Mouse (Mus musculus) heart, embryonic 15.5 days (tissue): Measurements from ENCODE around the gene Crisp4. TPM values are rescaled to one million over a fixed set of nuclear protein-coding genes. Genes with fewer than 3 reads are reported as not detected.
A peak's percentile ranks its signal among the peaks of the same experiment; 100 is the strongest.

Source experiments
- ATAC-seq: fragments of 200-750 bp; cut with Nextera tagmentation; replicated peaks from 2 replicates; pipeline ENCODE4 v1.8.0; 2017; ENCODE audit warnings: low read depth, moderate TSS enrichment; ENCODE audit not compliant: insufficient number of reproducible peaks, insufficient read depth, low FRiP score
- H3K27ac ChIP-seq: fragments of 300-500 bp; sonication (generic); 2 replicates; pipeline ENCODE4 v1.5.1; 2015; ENCODE audit warnings: mild to moderate bottlenecking, inconsistent platforms
- H3K27me3 ChIP-seq: fragments of 300-500 bp; sonication (generic); 2 replicates; pipeline ENCODE4 v1.6.1; 2015; ENCODE audit warnings: inconsistent platforms
- H3K36me3 ChIP-seq: fragments of 300-500 bp; sonication (generic); 2 replicates; pipeline ENCODE4 v1.6.1; 2015; ENCODE audit warnings: mild to moderate bottlenecking, inconsistent platforms
- H3K4me1 ChIP-seq: fragments of 300-500 bp; sonication (generic); replicated peaks from 2 replicates; pipeline ENCODE4 v1.6.1; 2015; ENCODE audit warnings: inconsistent platforms
- H3K4me2 ChIP-seq: fragments of 300-500 bp; sonication (generic); 2 replicates; pipeline ENCODE4 v1.6.1; 2015; ENCODE audit warnings: inconsistent platforms, mild to moderate bottlenecking, moderate library complexity
- H3K4me3 ChIP-seq: fragments of 300-500 bp; sonication (generic); 2 replicates; pipeline ENCODE4 v1.5.1; 2015; ENCODE audit warnings: mild to moderate bottlenecking, inconsistent platforms
- H3K9ac ChIP-seq: fragments of 300-500 bp; sonication (generic); 2 replicates; pipeline ENCODE4 v1.6.1; 2015; ENCODE audit warnings: mild to moderate bottlenecking, inconsistent platforms
- H3K9me3 ChIP-seq: fragments of 300-500 bp; sonication (generic); replicated peaks from 2 replicates; pipeline ENCODE4 v1.6.1; 2016; ENCODE audit warnings: inconsistent platforms
- WGBS: fragments of 180-500 bp; shearing (Covaris S2); methylation state at CpG from one replicate; pipeline ENCODE4 v1.1.7; 2015; ENCODE audit warnings: mixed read lengths; 5-methylcytosine and 5-hydroxymethylcytosine counted together
- polyA plus RNA-seq: library from polyadenylated mRNA; unstranded; fragments of >200 nt; fragmentation: Nextera tagmentation; extraction: Ambion mirVana; gene quantifications from 2 replicates; pipeline ENCODE4 v1.2.1, GENCODE M21; 2015

Gene Crisp4
- polyA plus RNA-seq = not detected in 2 replicates

- no peaks in the 10 kb centered on the region for H3K27me3 ChIP-seq
- no peaks in the 10 kb centered on the region for H3K9me3 ChIP-seq
- no peak within 1 kb of the TSS for H3K27ac ChIP-seq
- no peak within 1 kb of the TSS for H3K9ac ChIP-seq
- 61% methylated on average over 3 of the region's 3 CpGs for WGBS
- no peak within 1 kb of the TSS for H3K4me2 ChIP-seq
- no peak for ATAC-seq
- no peaks in the 10 kb centered on the region for H3K4me1 ChIP-seq
- no peaks in the 10 kb centered on the region for H3K36me3 ChIP-seq
- no peak within 1 kb of the TSS for H3K4me3 ChIP-seq
These were observed at the start of gene Crisp4 for GRCm38 (mm10) chr1:18145802-18146201. Gene Crisp4, minus strand, starts transcription at chr1:18145902.

- no peak for ATAC-seq
- no peaks in the 10 kb centered on the region for H3K36me3 ChIP-seq
- no peaks in the 10 kb centered on the region for H3K27me3 ChIP-seq
- no peaks in the 10 kb centered on the region for H3K9me3 ChIP-seq
- no peak overlapping the region for H3K27ac ChIP-seq
- H3K4me1 ChIP-seq = no peaks in the 10 kb centered on the region
- H3K4me3 ChIP-seq = no peak overlapping the region
- 51% methylated on average over 4 of the region's 4 CpGs for WGBS
- H3K9ac ChIP-seq = no peak overlapping the region
- no peak overlapping the region for H3K4me2 ChIP-seq
These were observed 46.0 kb upstream of the Crisp4 start for GRCm38 (mm10) chr1:18191719-18192118.

DNA sequence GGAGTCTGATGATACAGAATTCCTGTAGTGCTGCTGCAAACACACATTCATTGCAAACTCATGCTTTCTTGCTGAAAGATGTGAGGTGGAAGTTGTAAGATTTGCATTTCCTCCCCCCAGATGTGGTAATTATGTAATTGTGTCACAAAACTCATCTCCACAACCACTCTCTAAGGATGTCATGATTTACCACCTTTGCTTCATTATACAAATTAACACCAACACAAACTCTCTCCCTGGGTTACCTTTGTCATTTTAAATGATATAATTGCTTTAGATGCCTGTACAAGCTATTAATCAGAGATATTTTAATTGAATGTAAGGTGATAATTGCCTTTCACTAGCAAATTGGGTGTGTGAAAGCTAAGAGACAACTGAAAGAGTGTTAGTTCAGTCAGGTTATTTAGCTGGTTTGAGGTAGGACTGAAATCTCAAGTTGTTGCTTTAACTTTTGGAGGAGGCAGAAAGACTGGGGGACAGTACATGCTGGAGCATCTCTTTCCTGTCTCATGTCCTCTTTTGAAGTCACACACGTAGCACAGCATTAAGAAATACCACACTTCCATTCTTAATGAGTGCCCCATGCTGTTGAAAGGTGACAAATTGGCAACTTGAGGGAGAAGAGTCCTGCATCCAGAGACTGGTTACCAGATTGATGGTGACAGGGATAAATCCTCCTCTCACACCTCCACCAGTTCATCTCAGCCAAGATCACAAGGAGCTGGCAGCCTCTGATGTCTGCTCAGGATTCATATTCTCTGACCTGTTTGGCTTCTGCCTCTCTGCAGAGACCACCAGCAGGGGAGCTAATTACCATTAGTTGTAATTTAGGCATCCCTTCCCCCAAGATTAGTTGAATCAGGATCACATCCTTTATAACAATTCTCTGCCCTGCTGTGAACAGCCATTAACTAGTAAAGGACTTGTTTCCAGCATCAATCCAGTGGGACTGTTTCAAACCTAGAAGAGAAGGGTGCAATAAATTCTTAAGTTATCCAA lies 45.3 kb upstream of the Crisp4 start:
- Histone ChIP-seq H3K9me3 (no peaks in the 10 kb centered on the region), H3K4me3 (no peak overlapping the region), H3K9ac (no peak overlapping the region), H3K27me3 (no peaks in the 10 kb centered on the region), H3K27ac (no peak overlapping the region), H3K4me1 (no peaks in the 10 kb centered on the region), H3K36me3 (no peaks in the 10 kb centered on the region), H3K4me2 (no peak overlapping the region)
- WGBS = 22% methylated on average over 1 of the region's 1 CpGs
- no peak for ATAC-seq

- no peak overlapping the region for H3K27ac ChIP-seq
- no peaks in the 10 kb centered on the region for H3K9me3 ChIP-seq
- H3K36me3 ChIP-seq = no peaks in the 10 kb centered on the region
- H3K4me1 ChIP-seq = no peaks in the 10 kb centered on the region
- H3K27me3 ChIP-seq = no peaks in the 10 kb centered on the region
- ATAC-seq = peak; percentile 93; the same call in 1 of the 2 replicates
- 41% methylated on average over 3 of the region's 3 CpGs for WGBS
- no peak overlapping the region for H3K4me3 ChIP-seq
- H3K9ac ChIP-seq = no peak overlapping the region
- H3K4me2 ChIP-seq = no peak overlapping the region
These were observed 35.5 kb upstream of the Crisp4 start for GRCm38 (mm10) chr1:18181167-18181566.

- H3K27ac ChIP-seq = no peak overlapping the region
- no peak overlapping the region for H3K9ac ChIP-seq
- no peak overlapping the region for H3K4me2 ChIP-seq
- ATAC-seq = no peak
- no peaks in the 10 kb centered on the region for H3K9me3 ChIP-seq
- no peaks in the 10 kb centered on the region for H3K36me3 ChIP-seq
- no peaks in the 10 kb centered on the region for H3K27me3 ChIP-seq
- H3K4me3 ChIP-seq = no peak overlapping the region
- WGBS = 70% methylated on average over 4 of the region's 4 CpGs
- no peaks in the 10 kb centered on the region for H3K4me1 ChIP-seq
These were observed 24.9 kb upstream of the Crisp4 start for GRCm38 (mm10) chr1:18170573-18170972.

GRCm38 (mm10) chr1:18168261-18168660 lies 22.6 kb upstream of the Crisp4 start:
- 64% methylated on average over 1 of the region's 1 CpGs for WGBS
- H3K9ac ChIP-seq = no peak overlapping the region
- H3K4me3 ChIP-seq = no peak overlapping the region
- H3K4me1 ChIP-seq = no peaks in the 10 kb centered on the region
- ATAC-seq = no peak
- no peaks in the 10 kb centered on the region for H3K9me3 ChIP-seq
- no peaks in the 10 kb centered on the region for H3K27me3 ChIP-seq
- no peaks in the 10 kb centered on the region for H3K36me3 ChIP-seq
- no peak overlapping the region for H3K4me2 ChIP-seq
- H3K27ac ChIP-seq = no peak overlapping the region

DNA sequence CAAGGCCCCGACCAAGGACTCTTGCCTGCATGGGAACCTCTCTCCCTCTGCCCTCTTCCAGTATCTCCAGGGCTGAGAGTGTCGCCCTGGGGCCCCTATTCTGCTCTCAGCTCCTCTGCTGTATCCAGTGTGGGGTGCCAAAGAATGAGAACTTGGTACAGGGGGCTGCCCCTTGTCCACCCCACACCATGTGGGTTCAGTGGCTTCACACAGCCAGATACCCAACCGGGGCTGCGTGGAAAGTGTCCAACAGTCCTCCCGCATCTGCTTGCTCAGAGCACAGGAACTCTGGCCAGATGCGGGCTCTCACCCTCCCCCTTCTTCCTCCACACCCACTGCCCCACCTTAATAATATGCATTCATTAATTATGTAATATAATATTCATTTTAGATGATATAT lies 13.4 kb upstream of the Crisp4 start:
- no peak for ATAC-seq
- Histone ChIP-seq H3K4me1 (no peaks in the 10 kb centered on the region), H3K9ac (no peak overlapping the region), H3K27ac (no peak overlapping the region), H3K36me3 (no peaks in the 10 kb centered on the region), H3K27me3 (no peaks in the 10 kb centered on the region), H3K4me2 (no peak overlapping the region), H3K9me3 (no peaks in the 10 kb centered on the region), H3K4me3 (no peak overlapping the region)
- 76% methylated on average over 6 of the region's 6 CpGs for WGBS

DNA sequence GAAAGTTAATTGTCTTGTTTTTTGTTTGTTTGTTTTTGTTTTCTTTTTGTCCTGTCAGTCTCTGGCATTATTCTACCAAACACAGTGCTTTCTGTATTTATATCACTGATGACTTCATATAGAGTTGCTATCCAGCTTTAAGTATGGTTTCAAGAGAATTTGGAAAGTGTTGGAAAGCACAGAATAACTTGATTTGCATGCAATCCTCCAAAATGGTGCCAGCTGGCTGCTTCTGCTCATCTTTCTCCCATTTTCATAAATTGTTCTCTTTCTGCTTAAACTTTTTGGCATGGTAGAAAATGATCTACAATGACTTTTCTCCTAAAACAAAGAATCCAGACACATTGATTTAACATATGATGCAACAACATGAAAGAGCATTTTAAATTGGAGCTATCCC lies 2.5 kb upstream of the Crisp4 start:
- Histone ChIP-seq H3K9ac (no peak overlapping the region), H3K9me3 (no peaks in the 10 kb centered on the region), H3K27me3 (no peaks in the 10 kb centered on the region), H3K4me2 (no peak overlapping the region), H3K4me1 (no peaks in the 10 kb centered on the region), H3K27ac (no peak overlapping the region), H3K36me3 (no peaks in the 10 kb centered on the region), H3K4me3 (no peak overlapping the region)
- no peak for ATAC-seq

DNA sequence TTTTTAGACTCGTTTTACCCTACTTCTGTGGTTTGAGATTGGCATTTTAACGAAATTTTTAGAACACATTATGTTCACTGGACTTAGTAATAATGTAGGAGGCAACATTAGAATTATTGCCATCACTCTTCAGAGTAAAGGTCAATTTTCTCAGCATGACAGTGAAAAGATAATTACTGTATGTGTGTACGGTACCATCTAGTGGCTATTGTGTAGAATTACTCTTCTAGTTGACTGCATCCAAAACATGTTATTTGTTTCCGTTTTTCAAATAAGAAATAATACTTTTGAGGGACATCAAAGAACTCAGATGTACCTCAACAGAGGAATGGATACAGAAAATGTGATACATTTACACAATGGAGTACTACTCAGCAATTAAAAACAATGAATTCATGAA lies 14.0 kb downstream of the Crisp4 start:
- H3K4me2 ChIP-seq = no peak overlapping the region
- no peak overlapping the region for H3K9ac ChIP-seq
- no peak overlapping the region for H3K27ac ChIP-seq
- no peak for ATAC-seq
- no peak overlapping the region for H3K4me3 ChIP-seq
- H3K4me1 ChIP-seq = no peaks in the 10 kb centered on the region
- no peaks in the 10 kb centered on the region for H3K9me3 ChIP-seq
- WGBS = 52% methylated on average over 4 of the region's 4 CpGs
- no peaks in the 10 kb centered on the region for H3K27me3 ChIP-seq
- H3K36me3 ChIP-seq = no peaks in the 10 kb centered on the region

- ATAC-seq = no peak
- Histone ChIP-seq H3K27ac (no peak overlapping the region), H3K4me1 (no peaks in the 10 kb centered on the region), H3K27me3 (no peaks in the 10 kb centered on the region), H3K9ac (no peak overlapping the region), H3K9me3 (no peaks in the 10 kb centered on the region), H3K36me3 (no peaks in the 10 kb centered on the region), H3K4me3 (no peak overlapping the region), H3K4me2 (no peak overlapping the region)
- WGBS = 65% methylated on average over 4 of the region's 4 CpGs
These were observed 15.7 kb downstream of the Crisp4 start for GRCm38 (mm10) chr1:18129983-18130382.

DNA sequence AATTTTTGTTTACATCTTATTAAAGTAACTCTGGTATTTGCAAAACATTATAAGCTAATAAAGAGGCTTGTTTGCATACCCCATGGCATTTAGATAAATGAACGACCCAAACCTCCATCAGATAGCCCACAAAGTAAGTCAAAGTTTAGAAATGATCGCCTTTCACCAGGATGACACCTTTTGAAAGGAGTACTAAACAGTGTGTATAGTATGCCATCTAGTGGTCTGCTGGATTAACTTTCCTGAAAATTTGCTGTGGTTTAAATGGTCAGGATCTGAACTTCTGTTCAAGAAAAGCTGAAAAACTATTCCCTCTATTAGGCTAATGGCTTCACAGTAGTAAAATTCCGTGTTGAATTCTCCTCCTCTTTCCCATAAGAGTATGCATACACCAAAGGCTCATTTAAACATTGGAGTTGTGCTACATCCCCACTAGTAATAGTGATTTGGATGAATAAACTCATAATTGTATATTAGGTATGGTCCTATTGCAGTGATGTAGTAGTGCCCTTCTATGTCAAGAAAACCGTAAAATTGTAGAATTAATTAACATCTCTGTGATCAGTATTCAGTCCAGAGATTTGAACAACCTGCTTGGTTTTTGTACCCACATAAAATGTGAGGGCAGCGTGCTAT lies 38.9 kb downstream of the Crisp4 start:
- Histone ChIP-seq H3K4me1 (no peaks in the 10 kb centered on the region), H3K27ac (no peak overlapping the region), H3K36me3 (no peaks in the 10 kb centered on the region), H3K4me2 (no peak overlapping the region), H3K9me3 (no peaks in the 10 kb centered on the region), H3K27me3 (no peaks in the 10 kb centered on the region), H3K9ac (no peak overlapping the region), H3K4me3 (no peak overlapping the region)
- 28% methylated on average over 5 of the region's 5 CpGs for WGBS
- no peak for ATAC-seq
